Mouse (Mus musculus): Measurements from ENCODE around the gene Gtpbp2.

Gtpbp2 gene

GRCm38 (mm10) chr17:46160686-46161085, at the start of gene Gtpbp2:
Gene Gtpbp2 (plus strand): TSS chr17:46161032.
- DNase-seq (ENCODE audit: low read depth, low spot score), result peak; percentile 100

- DNase-seq (ENCODE audit: low read depth, low spot score), result no peak
Observed at GRCm38 (mm10) chr17:46115489-46115888, 45.3 kb upstream of the Gtpbp2 start.

GRCm38 (mm10) chr17:46116138-46116537, 44.7 kb upstream of the Gtpbp2 start:
- DNase-seq (ENCODE audit: low read depth, low spot score), result peak; percentile 56

GRCm38 (mm10) chr17:46116881-46117280, 44.0 kb upstream of the Gtpbp2 start:
- DNase-seq (ENCODE audit: low read depth, low spot score), result no peak

- peak; percentile 55 for DNase-seq (ENCODE audit: low read depth, low spot score)
Observed at GRCm38 (mm10) chr17:46117623-46118422, 43.0 kb upstream of the Gtpbp2 start.

GRCm38 (mm10) chr17:46118423-46118850, 42.4 kb upstream of the Gtpbp2 start:
- DNase-seq (ENCODE audit: low read depth, low spot score), result no peak

- no peak for DNase-seq (ENCODE audit: low read depth, low spot score)
Observed at GRCm38 (mm10) chr17:46119641-46120040, 41.2 kb upstream of the Gtpbp2 start.

- no peak for DNase-seq (ENCODE audit: low read depth, low spot score)
Observed at GRCm38 (mm10) chr17:46122791-46123190, 38.0 kb upstream of the Gtpbp2 start.

- DNase-seq (ENCODE audit: low read depth, low spot score), result no peak
Observed at GRCm38 (mm10) chr17:46123285-46123684, 37.5 kb upstream of the Gtpbp2 start.

- no peak for DNase-seq (ENCODE audit: low read depth, low spot score)
Observed at GRCm38 (mm10) chr17:46123953-46124700, 36.7 kb upstream of the Gtpbp2 start.

- DNase-seq (ENCODE audit: low read depth, low spot score), result no peak
Observed at GRCm38 (mm10) chr17:46126608-46127007, 34.2 kb upstream of the Gtpbp2 start.

GRCm38 (mm10) chr17:46127814-46128493, 32.9 kb upstream of the Gtpbp2 start:
- no peak for DNase-seq (ENCODE audit: low read depth, low spot score)

- no peak for DNase-seq (ENCODE audit: low read depth, low spot score)
Observed at GRCm38 (mm10) chr17:46129741-46130498, 30.9 kb upstream of the Gtpbp2 start.

GRCm38 (mm10) chr17:46132058-46132718, 28.6 kb upstream of the Gtpbp2 start:
- DNase-seq (ENCODE audit: low read depth, low spot score), result peak; percentile 80

- DNase-seq (ENCODE audit: low read depth, low spot score), result no peak
Observed at GRCm38 (mm10) chr17:46132862-46133261, 28.0 kb upstream of the Gtpbp2 start.

GRCm38 (mm10) chr17:46138563-46139236, 22.1 kb upstream of the Gtpbp2 start:
- no peak for DNase-seq (ENCODE audit: low read depth, low spot score)

- no peak for DNase-seq (ENCODE audit: low read depth, low spot score)
Observed at GRCm38 (mm10) chr17:46139872-46140271, 21.0 kb upstream of the Gtpbp2 start.

GRCm38 (mm10) chr17:46143578-46144423, 17.0 kb upstream of the Gtpbp2 start, which contains the start of gene Rsph9:
Gene Rsph9 (minus strand): TSS chr17:46144216.
- peak; percentile 73 for DNase-seq (ENCODE audit: low read depth, low spot score)
